In the genomic region with DNA sequence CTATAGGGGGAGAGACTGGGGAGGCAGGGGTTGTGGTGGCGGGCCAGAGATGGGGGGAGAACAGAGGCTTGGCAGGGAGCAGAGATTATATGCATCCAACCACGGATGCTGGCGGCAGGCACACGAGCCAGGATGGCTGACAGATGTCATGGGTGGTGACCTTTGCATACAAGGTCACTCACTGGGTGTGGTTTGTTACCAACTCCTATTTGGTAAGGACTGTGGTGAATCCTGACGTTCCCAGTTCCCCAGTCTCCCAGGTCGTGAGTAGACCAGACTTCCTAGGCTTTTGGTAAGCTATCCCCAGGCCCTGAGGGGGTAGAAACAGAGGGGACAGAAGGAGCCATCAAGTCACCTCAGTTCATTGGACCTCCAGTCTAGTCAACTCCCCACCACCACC, we compare ENCODE assay signal across 22 mouse cellular contexts. TPM values are rescaled to one million over a fixed set of nuclear protein-coding genes. Genes with fewer than 3 reads are reported as not detected.
"Had no signal": no experiment of that assay in that cellular context is flagged by ENCODE, and none has a peak within 500 bp of the region (broad histone marks: within the 10 kb centered on the region; RNA-seq: fewer than 3 reads in every experiment).

No protein-coding gene starts in this region.

- H3K4me1 ChIP-seq: neural tube, embryonic 15.5 days; stomach, embryonic 15.5 days had no signal

- H3K4me3 ChIP-seq: neural tube, embryonic 12.5 days; neural tube, embryonic 13.5 days; neural tube, embryonic 15.5 days; stomach, embryonic 15.5 days had no signal

- H3K27me3 ChIP-seq: neural tube, embryonic 12.5 days; neural tube, embryonic 13.5 days; neural tube, embryonic 15.5 days had no signal

- H3K4me2 ChIP-seq: neural tube, embryonic 12.5 days; neural tube, embryonic 13.5 days; neural tube, embryonic 15.5 days; stomach, embryonic 15.5 days had no signal

- H3K27ac ChIP-seq: neural tube, embryonic 12.5 days; neural tube, embryonic 13.5 days; neural tube, embryonic 15.5 days; stomach, embryonic 15.5 days; stomach, postnatal 0 days had no signal

- DNase-seq: retina, postnatal 1 day; right cerebral cortex, postnatal 14 days; right cerebral cortex, postnatal 4 days; spleen, adult 18-20 months; thymus, adult 18-20 months; thymus, adult 2 months; thymus, postnatal 25 days; thymus, postnatal 36 days; thymus, postnatal 4 days had no signal

- H3K9ac ChIP-seq: neural tube, embryonic 12.5 days; neural tube, embryonic 13.5 days; neural tube, embryonic 15.5 days; stomach, embryonic 15.5 days had no signal

- H3K36me3 ChIP-seq: neural tube, embryonic 12.5 days; neural tube, embryonic 13.5 days; neural tube, embryonic 15.5 days; stomach, embryonic 15.5 days had no signal

- H3K9me3 ChIP-seq: neural tube, embryonic 12.5 days; neural tube, embryonic 13.5 days; neural tube, embryonic 15.5 days; stomach, embryonic 15.5 days had no signal

RNA-seq across cellular contexts. Expression of a gene that starts 10.2 kb away (rescaled TPM):
- polyA plus RNA-seq: neural tube, embryonic 12.5 days; neural tube, embryonic 13.5 days; neural tube, embryonic 14.5 days; neural tube, embryonic 15.5 days; small intestine, adult 2 months; stomach, embryonic 14.5 days; stomach, embryonic 15.5 days; stomach, embryonic 16.5 days; stomach, postnatal 0 days; thymus, postnatal 0 days; urinary bladder, adult 2 months had no signal

RNA-seq across cellular contexts. Expression of a gene that starts 21.9 kb away (rescaled TPM):
- polyA plus RNA-seq: stomach, embryonic 16.5 days had no signal

RNA-seq across cellular contexts. Expression of a gene that starts 32.5 kb away (rescaled TPM):
- polyA plus RNA-seq: small intestine, adult 2 months; spleen, adult 2 months; stomach, embryonic 14.5 days; stomach, embryonic 15.5 days; stomach, embryonic 16.5 days; stomach, postnatal 0 days; testis, adult 2 months; thymus, postnatal 0 days had no signal
